Mouse (Mus musculus): ENCODE measurements around the gene Srd5a2. TPM values are rescaled to one million over a fixed set of nuclear protein-coding genes. Genes with fewer than 3 reads are reported as not detected.

The Srd5a2 gene
- total RNA-seq, 4 experiments from 2014 or later: 0.74 to 0.79 TPM; not detected in 2

DNA sequence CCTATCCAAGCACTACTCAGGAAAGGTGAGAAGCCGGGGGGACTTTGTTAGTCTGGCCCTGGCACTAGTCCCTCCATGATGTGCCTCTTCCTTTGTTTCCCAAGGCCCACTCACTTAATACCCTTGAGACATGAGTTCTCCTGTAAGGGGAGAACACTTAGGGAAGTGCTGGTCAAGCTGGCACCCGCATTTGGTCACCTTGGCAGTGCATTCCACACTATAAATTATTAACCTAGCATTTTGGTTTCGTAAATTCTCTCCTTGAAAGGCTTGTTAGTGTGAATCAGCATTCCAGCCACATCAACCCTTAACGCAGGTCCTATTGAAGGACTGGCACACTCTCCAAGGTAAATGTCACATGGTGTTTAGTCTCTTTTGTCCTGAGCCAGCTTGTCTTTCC is 61.8 kb downstream of the Srd5a2 start:
- no peak for DNase-seq (ENCODE audit: low spot score in 2 of 2)

- DNase-seq (ENCODE audit: low spot score in 2 of 2): no peak
Measured at GRCm38 (mm10) chr17:73984508-73984907, 63.2 kb downstream of the Srd5a2 start.

- DNase-seq (ENCODE audit: low spot score in 2 of 2): no peak
Measured at GRCm38 (mm10) chr17:73982871-73983270, 64.8 kb downstream of the Srd5a2 start.

GRCm38 (mm10) chr17:73976066-73976465 is 71.7 kb downstream of the Srd5a2 start:
- DNase-seq (ENCODE audit: low spot score in 2 of 2): no peak

- DNase-seq (ENCODE audit: low spot score in 2 of 2): no peak
Measured at GRCm38 (mm10) chr17:73972648-73973047, 75.1 kb downstream of the Srd5a2 start.

GRCm38 (mm10) chr17:73971291-73971690 is 76.4 kb downstream of the Srd5a2 start:
- no peak for DNase-seq (ENCODE audit: low spot score in 2 of 2)

- no peak for DNase-seq (ENCODE audit: low spot score in 2 of 2)
Measured at GRCm38 (mm10) chr17:73970361-73971027, 77.2 kb downstream of the Srd5a2 start.

Other genes starting within 250 kb of the Srd5a2 start
- 10 to 100 TPM; 77.3 to 81.4 (median 79.9) TPM for gene Ehd3, start 243.8 kb downstream of the Srd5a2 start, total RNA-seq (2022)
- 10 to 100 TPM; 22.8 to 25.2 (median 24.1) TPM for gene Xdh, start 97.7 kb downstream of the Srd5a2 start, total RNA-seq (2022)
- 10 to 100 TPM; 36.5 to 43.7 (median 39.9) TPM for gene Memo1, start 247.6 kb upstream of the Srd5a2 start, total RNA-seq (2022)

Measured in left cerebral cortex, adult 8-10 months (tissue).